Mouse (Mus musculus): ENCODE data around the gene Pde4b.
"Not testable (repeated sequence)": the region's sequence is repeated elsewhere in the genome, so short reads cannot be mapped to it uniquely, and the experiment has no call there.

Pde4b gene

GRCm38 (mm10) chr4:102480830-102481484 lies 393.6 kb downstream of the Pde4b start:
- DNase-seq (ENCODE audit: low spot score): peak; percentile 23

DNA sequence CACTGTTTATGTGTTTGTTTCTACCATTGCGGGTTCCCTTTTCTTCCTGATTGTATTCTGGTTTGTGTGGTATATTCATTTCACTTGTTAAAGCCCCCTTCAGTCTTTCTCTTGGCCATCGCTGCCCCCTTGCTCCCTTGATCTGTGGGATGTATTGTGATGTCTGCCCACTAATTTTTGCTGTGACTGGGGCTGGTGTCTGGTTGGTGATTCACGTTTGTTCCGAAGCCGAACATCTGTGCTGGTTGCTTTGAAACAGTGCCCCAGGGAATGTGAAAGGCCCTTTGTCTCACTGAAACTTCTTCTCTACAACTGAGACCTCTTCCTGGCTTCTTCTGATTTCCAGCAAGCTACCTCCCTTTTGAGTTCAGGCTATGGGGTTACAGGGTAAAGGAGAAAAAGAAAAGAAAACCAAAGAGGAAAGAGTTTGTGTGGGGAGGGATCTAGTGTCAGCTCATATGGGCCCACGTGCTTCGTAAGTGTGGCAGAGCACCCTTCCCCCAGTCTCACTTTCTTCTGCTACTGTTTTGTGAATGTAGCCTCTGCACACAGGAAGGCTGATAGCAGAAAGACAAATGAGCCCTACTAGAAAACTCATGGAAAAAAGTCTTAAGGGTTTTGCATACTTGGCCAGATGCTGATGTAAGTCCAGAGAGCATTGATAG lies 396.1 kb downstream of the Pde4b start:
- no peak for DNase-seq (ENCODE audit: low spot score)

DNA sequence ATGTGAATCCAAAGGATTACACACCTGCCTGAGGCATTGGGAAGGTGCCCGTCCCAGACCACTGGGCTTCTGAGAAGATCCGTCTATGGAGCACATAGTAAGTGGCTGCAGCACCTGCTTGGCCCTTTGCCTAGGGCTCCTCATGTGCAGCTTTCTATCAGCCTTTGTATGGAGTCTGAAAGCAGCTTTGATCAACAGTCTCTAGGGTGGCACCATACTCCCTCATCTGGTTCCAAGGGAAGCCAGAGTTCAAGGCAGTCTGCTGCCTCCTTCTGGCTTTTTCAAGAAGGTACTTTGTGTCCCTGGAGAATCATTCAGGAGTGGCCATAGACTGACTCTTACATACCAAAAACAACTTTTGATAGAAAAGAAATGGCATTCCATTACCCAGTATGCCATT lies 397.4 kb downstream of the Pde4b start:
- no peak for DNase-seq (ENCODE audit: low spot score)

DNA sequence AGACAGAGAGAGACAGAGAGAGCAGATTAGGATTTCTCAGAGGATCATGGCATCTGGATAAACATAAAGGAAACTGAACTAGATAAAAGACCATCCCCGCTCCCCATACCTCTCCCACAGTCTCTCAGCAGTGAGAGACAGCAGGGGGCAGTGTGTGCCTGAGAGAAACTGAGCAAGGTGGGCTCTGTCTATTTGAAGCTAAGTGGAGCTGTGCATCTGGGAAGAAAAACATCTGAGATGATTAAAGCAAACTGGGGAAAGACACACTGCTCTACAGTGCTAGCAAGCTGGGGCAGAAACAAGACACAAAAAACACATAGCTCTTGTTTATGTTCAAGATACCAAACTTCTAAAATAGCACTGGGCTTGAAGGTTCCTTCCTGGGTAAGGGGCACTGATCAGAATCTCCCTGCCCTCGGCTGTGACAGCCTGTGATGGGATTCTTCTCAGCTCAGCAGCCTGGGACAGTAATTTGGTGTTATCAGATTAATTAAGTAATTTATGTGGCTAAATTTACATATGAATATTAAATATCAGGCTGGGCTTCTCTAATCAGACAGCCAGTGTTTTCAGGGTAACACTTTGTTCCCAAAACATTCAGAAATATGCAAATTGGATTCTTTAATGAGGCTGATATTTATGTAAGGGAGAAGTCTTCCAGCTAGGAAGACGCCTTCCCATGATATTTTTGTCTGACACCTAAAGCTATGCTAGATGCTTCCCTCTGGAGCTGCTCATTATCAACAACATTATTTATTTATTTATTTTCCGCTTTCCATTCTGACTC lies 399.0 kb downstream of the Pde4b start:
- no peak for DNase-seq (ENCODE audit: low spot score)

DNA sequence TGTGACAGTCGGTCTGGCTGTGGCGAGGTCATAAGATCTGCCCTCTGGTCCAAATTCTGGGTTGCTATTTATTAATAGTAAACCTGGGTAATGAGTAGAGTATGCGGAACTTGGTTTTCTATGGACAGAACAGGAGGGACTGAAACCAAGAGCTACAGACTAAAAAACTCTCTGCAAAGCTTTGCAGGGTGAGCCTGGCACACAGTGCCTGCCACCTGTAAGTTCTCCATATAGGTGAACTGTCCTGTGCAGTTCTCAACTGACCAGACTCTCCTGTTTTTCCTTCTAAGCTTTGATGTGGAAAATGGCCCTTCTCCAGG lies 399.5 kb downstream of the Pde4b start:
- DNase-seq (ENCODE audit: low spot score): no peak

GRCm38 (mm10) chr4:102488000-102488399 lies 400.7 kb downstream of the Pde4b start:
- DNase-seq (ENCODE audit: low spot score): no peak

DNA sequence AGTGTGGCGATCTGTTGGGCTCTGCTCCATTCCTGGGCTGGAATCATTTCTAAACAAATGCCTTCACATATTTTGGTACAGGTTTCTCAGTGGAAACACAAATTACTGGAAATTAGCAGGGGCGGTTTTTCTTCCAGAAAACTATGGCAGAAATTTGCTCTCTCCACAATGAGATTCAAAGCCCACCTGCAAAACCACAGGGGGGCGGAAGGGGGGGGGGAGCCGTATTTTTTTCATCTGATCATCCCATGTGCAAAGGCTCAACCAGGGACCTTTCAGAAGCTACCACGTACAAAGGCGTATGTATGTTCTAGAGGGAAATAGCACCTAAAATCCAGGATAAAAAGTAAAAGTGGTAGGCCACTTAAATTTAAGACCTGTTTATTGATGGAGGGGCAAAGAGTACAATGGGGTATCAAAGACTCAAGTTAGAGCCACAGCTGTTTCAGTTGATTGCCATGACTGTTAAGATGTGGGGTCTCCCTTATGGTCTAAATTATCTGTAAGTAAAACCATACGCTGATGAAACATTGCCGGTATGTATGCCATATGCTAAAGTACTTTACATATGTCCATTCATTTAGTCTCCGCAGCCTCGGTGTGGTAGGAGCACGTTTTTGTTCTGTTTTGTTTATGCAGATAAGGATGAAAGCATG lies 404.3 kb downstream of the Pde4b start:
- DNase-seq (ENCODE audit: low spot score): no peak

DNA sequence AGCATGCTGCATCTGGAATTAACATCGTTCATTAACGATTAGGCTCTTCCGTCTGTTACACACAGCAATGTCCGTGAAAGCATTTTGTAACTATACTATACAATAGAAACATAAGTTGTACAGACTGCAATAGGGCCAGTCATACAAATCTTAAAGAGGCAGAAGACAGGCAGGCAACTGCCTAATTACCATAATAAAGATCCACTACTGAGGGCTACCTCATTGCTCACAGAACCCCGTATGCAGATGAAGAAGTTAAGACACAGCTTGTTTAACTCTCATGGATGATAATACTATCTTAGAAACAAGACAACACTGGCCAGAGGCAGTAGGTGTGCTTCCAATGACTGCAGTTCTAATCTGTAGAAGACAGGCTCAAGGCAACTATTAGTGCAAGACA lies 405.6 kb downstream of the Pde4b start:
- DNase-seq (ENCODE audit: low spot score): no peak

DNA sequence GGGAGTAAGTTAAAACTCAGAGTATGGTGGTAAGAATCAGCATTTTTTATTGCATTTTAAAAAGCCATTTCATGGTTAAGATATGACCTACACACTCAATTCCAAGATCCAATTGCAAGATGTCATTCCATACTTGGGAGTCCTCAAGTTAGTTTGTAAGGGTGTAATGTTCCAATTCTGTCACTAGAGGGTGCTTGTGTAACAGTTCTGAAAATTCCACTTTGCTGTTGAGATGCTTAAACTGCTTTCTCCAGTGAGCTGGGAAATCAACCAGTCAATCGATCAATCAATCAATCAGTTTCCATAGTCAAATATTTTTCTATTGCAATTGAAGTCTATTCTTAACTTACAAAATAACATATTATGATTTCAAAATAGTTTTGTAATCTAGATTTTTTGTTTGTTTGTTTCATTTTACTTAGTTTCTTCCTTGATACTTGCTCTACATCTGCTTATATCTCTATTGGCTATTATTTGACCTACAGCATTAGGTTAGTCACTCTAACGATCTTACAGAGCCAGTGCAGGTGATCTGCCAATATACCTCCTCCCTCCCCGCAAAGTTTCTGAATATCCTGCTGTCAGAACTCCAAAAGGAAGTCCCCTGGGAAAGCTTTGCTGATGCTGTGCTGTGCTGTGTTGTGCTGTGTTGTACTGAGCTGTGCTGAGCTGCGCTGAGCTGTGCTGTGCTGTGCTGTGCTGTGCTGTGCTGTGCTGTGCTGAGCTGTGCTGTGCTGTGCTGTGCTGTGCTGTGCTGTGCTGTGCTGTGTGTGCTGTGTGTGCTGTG lies 406.2 kb downstream of the Pde4b start:
- DNase-seq (ENCODE audit: low spot score): no peak

- not testable (repeated sequence) for DNase-seq (ENCODE audit: low spot score)
Measured at GRCm38 (mm10) chr4:102494203-102494602, 406.9 kb downstream of the Pde4b start.

- DNase-seq (ENCODE audit: low spot score): peak; percentile 22
Measured at GRCm38 (mm10) chr4:102495001-102495400, 407.7 kb downstream of the Pde4b start.

DNA sequence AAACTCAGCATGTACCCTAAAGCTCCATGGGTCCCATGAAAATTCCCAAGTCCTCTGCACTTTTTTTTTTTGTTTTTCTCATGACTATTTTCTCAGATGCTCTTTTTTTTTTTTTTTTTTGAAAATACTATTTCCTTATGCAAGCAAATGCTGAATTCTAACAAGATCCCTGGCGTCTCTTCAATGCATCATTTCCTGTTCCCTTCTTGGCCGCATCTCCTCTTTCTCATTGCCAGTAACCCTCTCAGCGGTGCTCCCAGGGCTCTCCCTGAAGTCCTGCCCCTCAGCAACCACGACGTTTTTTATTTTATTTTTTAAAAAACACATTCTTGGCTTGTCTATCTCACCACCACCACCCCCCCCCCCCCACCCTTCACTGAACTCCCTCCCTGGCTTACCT lies 408.1 kb downstream of the Pde4b start:
- no peak for DNase-seq (ENCODE audit: low spot score)

DNA sequence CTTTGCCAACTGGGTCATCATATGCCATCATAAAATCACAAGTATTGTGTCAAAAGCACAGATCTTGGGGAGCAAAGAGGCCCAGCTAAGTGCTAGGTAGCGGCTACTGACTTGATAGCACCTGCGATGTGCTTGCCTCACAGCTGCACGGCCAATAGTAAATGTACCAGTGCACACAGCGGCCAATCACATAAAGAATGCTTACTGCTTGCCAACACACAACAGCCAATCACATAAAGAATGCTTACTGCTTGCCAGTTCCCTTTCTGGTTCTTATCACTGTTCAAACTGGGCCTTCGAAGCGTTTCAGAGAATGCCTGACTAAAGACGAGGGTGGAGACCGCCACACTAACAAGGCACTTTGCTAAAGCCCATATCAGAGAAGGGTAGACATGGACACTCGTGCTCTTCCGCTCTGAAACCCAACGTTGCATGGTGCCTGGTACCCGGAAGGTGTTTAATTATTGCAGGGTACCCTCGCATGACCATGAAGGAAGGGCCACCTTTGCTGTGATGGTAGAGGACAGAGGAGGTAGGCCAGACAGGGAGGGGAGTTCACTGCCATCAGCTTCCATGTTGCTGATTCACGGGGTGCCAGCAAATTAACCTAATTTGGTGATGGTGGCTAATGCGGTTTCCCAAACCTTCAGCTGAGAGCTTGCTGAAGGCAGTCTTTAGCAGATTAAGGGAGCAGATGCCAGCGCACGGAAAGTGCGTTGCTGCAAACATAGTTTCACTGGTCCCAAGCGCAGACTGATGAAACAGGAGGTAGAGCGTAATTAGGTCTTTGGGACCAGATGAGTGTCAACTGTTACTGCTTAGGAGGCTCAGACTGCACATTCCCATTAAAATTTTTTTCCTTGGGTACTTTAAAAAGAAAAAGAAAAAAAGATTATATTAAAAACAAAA lies 409.2 kb downstream of the Pde4b start:
- no peak for DNase-seq (ENCODE audit: low spot score)

DNA sequence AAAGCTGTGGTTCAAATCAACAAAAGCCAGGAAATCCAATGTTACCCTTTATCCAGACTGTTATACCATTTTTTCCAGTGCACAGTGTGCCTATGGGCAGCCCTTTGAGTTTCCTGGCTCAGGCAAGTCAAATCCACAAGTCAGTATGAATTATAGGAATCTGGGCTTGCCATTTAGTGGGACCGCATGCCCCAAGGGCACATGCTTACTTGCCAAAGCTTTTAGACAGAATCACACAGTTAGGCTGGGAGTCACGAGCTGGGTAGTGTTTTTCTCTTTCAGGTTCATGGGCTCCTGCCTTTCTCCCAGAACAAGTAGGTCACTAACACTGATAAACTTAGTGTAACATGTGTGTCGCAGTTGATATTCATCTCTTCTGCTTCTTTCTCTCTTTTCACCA lies 409.9 kb downstream of the Pde4b start:
- DNase-seq (ENCODE audit: low spot score): no peak

DNA sequence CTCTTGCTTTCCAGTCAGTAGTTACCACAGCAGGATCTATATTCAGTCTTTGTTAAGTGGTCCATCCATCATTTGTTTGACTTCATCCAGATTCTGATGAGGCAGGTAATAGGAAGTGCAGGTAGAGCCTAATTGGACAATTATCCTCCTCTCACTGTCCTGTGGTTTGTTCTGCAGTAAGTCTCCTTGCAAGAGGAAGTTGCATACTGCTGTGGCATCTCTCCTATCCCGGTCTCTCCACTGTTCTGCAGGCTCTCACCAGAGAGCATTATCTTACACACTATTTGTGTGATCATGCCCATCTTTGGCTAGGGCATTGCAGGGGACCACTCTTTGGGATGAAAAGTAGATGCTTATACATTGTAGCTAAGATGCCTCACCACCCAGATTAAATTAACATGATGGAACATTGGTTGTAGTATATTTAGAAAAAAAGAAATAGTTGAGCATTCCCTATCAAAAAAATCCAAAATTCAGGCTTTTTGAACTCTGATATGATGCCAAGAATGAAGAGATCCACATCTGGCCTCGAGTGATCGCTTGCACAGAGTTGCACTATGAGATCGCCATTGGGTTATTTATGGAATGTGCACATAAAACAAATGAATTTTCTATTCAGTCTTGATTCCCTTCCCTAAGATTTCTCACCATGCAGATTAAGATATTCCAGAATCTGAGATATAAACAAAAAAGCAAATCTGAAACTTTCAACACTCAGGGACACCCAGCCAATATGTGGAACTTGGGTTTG lies 411.0 kb downstream of the Pde4b start:
- no peak for DNase-seq (ENCODE audit: low spot score)

GRCm38 (mm10) chr4:102498920-102499316 lies 411.6 kb downstream of the Pde4b start:
- DNase-seq (ENCODE audit: low spot score): no peak

DNA sequence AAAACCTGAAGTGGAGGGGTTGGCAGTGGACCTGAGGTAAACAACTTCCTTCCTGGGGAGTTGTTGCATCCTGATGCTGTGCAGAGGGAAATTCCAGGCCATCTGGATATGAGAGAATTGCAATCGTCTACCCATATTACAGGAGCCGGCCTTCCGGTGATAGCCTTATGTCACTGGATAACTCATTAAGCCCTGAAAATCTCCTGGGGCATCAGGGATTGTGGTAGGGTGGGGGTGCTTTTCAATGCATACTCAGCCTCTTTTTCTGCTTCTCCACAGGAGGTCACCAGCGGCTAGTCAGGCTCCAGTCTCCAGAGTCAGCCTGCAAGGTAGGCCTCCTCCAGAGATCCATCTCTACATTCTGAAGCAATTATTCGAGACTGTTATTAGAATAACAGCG lies 418.4 kb downstream of the Pde4b start:
- DNase-seq (ENCODE audit: low spot score): no peak

GRCm38 (mm10) chr4:102506376-102507280 lies 419.3 kb downstream of the Pde4b start:
- no peak for DNase-seq (ENCODE audit: low spot score)

GRCm38 (mm10) chr4:102507344-102507743 lies 420.0 kb downstream of the Pde4b start:
- DNase-seq (ENCODE audit: low spot score): no peak
